Mouse (Mus musculus) thymus, postnatal 36 days (tissue): ENCODE data around the gene Comp.

Experiments
- DNase-seq, 2 experiments: peaks; one replicate each; pipeline ENCODE4 v3.0.0; 2022; ENCODE audit warnings: mixed read lengths in 2 of 2

Comp gene

DNA sequence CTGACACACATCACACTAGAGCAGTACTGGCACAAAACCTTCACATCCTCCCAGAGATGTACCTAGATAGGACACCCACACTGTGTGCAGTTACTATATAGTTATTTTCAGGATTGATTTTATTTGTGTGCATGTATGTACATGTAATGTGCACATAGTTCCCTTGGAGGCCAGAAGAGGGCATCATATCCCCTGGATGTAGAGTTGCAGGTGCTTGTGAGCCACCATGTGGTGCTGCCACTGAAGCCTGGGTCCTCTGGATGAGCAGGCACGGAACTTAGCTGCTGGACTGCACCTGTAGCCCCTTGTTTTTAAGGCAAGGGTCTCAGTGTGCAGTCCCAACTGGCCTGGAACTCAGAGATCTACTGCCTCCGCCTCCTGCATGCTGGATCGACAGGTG, 30.9 kb downstream of the Comp start:
- DNase-seq, result no peak

DNA sequence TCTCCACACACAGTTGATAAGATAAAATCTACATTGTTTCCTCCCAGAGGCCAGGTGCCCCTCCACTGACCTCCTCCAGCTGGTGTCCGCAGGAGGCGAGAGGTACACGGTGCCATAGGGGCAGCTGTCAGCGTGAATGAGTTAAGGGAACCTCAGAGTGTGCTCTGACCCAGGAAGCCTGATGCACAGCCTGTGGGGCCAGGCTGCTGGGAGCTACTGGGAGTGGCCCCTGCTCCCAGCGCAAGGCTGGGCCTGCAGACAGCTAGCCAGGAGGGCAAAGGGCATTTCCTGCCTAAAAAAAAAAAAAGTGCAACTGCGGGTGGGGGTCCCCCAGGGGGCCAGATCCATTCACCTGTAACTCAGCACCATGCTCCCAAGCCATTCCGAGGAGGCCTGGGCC, 31.8 kb downstream of the Comp start:
- no peak for DNase-seq

GRCm38 (mm10) chr8:70406427-70407069, 33.2 kb downstream of the Comp start:
- DNase-seq, result no peak

GRCm38 (mm10) chr8:70408301-70408700, 34.9 kb downstream of the Comp start:
- no peak for DNase-seq

- DNase-seq, result no peak
Measured at GRCm38 (mm10) chr8:70409019-70409418, 35.7 kb downstream of the Comp start.

GRCm38 (mm10) chr8:70409455-70409871, 36.1 kb downstream of the Comp start:
- no peak for DNase-seq

DNA sequence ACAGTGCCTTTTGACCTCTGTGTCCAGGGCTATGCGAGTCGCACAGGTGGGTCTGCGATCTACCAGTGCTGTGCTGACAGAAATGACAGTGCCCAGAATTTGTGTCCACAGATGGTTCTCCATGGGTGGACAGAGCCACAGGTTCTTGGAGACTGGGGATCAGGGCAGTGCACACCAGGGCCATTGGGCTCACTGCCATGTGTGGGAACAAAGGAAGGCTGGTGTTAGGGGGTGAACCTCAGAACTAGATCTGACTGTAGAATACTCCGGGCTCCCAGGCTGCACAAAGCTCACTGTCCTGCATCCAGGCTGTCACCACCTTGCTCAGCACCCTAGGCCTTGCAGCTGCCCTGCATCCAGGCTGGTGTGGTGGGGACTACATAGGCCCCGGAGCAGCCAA, 36.9 kb downstream of the Comp start:
- DNase-seq, result no peak

DNA sequence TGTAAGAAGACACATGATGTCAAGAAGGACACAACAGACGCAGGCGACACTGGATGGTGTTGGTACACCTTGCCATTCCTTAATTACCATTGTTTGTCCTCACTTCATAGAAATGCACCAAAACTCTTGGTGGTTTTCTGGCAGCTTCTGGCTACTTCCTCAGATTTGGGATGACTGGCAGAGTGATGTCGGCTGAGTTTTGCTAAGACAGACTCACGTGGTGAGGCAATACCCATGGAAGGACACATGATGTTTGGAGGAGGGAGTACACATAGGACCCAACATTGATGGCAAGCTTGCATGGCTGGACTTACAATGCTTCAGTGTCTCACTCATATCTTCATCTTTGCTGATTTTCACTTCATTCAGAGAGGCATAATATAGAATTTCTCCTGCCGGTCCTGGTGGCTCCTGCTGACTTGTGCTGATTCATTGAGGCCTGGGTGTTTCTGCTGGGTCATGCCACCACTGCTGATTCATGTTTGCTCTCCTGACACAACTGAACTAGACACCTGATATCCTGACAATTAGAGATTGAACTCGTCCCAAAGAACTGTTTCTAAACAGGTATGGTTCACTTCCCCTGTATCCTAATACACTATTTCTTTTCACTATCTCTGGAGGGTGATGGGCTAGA, 41.1 kb downstream of the Comp start:
- DNase-seq, result no peak

- peak in 1 of 2 experiments; percentile 22 for DNase-seq
Measured at GRCm38 (mm10) chr8:70415540-70416451, 42.4 kb downstream of the Comp start.

DNA sequence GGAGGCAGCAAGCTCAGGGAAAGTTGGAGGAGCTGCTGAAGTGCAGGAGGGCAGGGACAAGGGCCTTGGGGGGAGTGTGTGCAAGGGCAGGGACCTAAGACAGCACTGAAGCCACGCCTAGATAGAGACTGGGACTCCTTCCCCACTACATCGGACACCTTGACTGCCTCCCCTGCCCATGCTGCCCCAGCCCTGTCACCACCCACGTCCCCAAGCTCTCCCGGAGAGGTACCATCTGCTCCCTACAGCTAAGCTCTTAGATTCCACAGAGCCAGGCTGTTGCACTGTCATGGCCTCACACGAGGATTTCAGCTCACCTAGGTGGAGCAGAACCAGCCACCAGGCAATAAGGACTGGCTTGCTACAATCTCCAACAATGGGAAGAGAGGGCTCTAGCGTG, 43.6 kb downstream of the Comp start:
- DNase-seq, result no peak

- DNase-seq, result peak in 1 of 2 experiments; percentile 8
Measured at GRCm38 (mm10) chr8:70417914-70418313, 44.6 kb downstream of the Comp start.

DNA sequence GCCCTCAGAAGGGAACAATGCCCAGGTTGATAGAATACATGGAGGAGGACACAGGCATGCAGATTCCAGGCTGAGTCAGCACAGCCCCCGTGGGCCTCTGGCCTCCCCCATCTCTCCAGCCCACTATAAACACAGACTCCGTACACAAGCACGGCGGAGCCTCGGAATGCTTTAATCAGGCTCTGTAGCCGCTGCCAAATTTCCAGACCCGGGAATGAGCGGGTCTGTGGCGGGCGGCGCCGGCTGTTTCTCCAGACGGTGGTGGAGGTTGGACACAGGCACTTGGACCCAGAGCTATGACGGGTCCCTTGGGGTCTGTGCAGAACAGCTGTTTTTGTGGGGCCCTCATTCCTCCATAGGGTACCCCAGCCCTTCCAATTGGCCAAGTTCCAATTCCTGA, 45.6 kb downstream of the Comp start:
- DNase-seq, result no peak

DNA sequence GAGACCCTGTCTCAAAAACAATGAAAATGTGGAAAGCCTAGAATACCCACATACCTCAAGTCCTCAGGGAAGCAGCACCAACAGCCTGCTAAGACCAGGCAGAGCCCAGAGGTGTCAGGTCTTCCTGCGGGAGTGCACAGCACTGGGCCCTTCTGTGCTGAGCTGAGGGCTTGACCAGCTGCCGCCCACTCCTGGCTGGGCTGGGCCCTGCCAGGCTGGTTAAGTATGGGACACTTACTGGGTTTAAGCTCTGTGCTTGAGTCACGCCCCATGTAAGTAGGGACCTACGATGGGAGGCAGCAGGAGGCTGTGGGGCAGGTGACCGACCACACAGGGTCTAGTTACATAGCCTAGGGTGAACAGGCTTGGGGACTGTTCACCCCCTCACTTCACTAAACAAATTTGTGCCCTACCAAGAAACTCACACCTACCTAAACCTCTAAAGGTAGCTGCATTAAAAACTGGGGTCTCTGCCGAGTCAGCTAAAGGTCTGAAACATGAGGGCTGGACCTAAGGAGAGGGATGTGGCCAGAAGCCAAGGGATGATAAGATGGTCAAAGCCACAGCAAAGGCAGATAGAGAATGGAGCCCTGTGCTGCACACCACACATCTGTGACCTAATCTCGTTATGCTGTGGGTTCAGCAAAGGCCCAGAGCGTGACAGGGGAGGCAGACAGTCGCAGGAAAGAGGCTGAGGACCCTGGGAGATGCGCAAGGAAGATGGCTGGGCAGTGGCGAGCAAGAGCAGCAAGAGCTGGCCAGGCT, 46.7 kb downstream of the Comp start:
- no peak for DNase-seq

- DNase-seq, result no peak
Measured at GRCm38 (mm10) chr8:70421349-70422104, 48.2 kb downstream of the Comp start.

- DNase-seq, result no peak
Measured at GRCm38 (mm10) chr8:70422722-70423121, 49.4 kb downstream of the Comp start.

DNA sequence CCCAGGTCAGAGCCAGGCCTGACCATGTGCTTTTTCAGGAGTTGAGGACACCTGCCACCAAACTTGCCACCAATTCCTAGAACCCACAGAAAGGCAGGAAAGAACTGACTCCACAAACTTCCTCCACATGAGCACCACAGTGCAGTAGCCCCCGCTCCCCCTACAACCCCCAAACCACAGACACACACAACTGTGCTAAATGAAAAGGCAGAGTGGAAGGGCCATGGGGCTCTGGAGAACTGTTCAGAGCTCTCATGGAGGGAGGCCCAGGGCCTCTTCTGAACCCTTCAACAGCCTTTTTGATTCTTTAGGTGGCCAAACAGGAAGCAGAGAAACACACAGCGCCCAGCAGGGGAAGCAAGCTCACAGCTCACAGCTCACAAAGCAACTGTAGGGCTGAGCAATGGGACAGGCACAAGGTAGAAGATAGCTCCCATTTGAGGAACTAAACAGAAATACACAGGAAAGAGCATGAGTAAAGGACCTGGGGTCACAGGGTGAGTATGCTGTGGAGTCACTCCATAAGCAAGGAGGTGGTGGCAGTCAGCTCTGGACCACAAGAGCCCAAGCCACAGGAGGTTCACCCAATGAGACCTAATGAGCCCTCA, 53.0 kb downstream of the Comp start:
- peak in 1 of 2 experiments; percentile 12 for DNase-seq

DNA sequence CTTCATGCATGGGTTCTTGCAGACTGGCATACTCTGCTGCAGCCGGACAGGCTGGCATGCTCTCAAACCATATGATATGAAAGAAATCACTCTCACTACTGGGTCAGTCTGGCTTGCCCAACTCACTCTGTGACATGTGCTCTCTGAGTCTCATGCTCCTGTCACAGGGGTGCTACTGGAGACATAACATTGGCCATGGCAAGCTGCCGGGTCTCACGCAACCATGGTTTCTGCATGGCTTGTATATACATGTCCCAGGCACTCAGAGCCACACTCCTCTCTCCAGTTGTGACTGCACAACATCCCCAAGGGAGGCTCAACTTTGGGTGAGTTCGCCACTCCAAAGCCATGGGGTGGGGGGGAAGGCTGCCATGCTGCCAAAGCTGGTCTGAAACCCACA, 57.9 kb downstream of the Comp start:
- DNase-seq, result no peak
